Mouse (Mus musculus) liver, embryonic 15.5 days (tissue): ENCODE data around the gene Gbp2. TPM values are rescaled to one million over a fixed set of nuclear protein-coding genes. Genes with fewer than 3 reads are reported as not detected.
A peak's percentile ranks its signal among the peaks of the same experiment; 100 is the strongest.

Experiments
- ATAC-seq: fragments of 200-750 bp; cut with Nextera tagmentation; 2 replicates; pipeline ENCODE4 v1.8.0; 2017; ENCODE audit warnings: moderate number of reproducible peaks, mild to moderate bottlenecking, moderate library complexity; ENCODE audit not compliant: insufficient read depth
- H3K27ac ChIP-seq: fragments of 300-500 bp; sonication (generic); replicated peaks from 2 replicates; pipeline ENCODE4 v1.5.1; 2015; ENCODE audit warnings: mild to moderate bottlenecking, inconsistent platforms
- H3K27me3 ChIP-seq: fragments of 300-500 bp; sonication (generic); 2 replicates; pipeline ENCODE4 v1.6.1; 2015; ENCODE audit warnings: mild to moderate bottlenecking, inconsistent platforms
- H3K36me3 ChIP-seq: fragments of 300-500 bp; sonication (generic); replicated peaks from 2 replicates; pipeline ENCODE4 v1.6.1; 2015; ENCODE audit warnings: moderate library complexity, mild to moderate bottlenecking, inconsistent platforms
- H3K4me1 ChIP-seq: fragments of 300-500 bp; sonication (generic); replicated peaks from 2 replicates; pipeline ENCODE4 v1.6.1; 2015; ENCODE audit warnings: inconsistent platforms
- H3K4me2 ChIP-seq: fragments of 300-500 bp; sonication (generic); 2 replicates; pipeline ENCODE4 v1.6.1; 2015; ENCODE audit warnings: moderate library complexity, mild to moderate bottlenecking, inconsistent platforms
- H3K4me3 ChIP-seq: fragments of 300-500 bp; sonication (generic); replicated peaks from 2 replicates; pipeline ENCODE4 v1.5.1; 2015; ENCODE audit warnings: mild to moderate bottlenecking, inconsistent platforms
- H3K9ac ChIP-seq: fragments of 300-500 bp; sonication (generic); 2 replicates; pipeline ENCODE4 v1.6.1; 2015; ENCODE audit warnings: moderate library complexity, mild to moderate bottlenecking, inconsistent platforms
- H3K9me3 ChIP-seq: fragments of 300-500 bp; sonication (generic); replicated peaks from 2 replicates; pipeline ENCODE4 v1.6.1; 2016; ENCODE audit warnings: inconsistent platforms
- WGBS: fragments of 180-500 bp; shearing (Covaris S2); methylation state at CpG from one replicate; pipeline ENCODE4 v1.1.7; 2015; ENCODE audit warnings: mixed read lengths; ENCODE audit not compliant: insufficient replicate concordance; 5-methylcytosine and 5-hydroxymethylcytosine counted together
- polyA plus RNA-seq: library from polyadenylated mRNA; unstranded; fragments of >200 nt; fragmentation: Nextera tagmentation; extraction: Ambion mirVana; gene quantifications from 2 replicates; pipeline ENCODE4 v1.2.1, GENCODE M21; 2015

Gbp2 gene
- polyA plus RNA-seq, result 2.3 and 2.7 TPM in 2 replicates

DNA sequence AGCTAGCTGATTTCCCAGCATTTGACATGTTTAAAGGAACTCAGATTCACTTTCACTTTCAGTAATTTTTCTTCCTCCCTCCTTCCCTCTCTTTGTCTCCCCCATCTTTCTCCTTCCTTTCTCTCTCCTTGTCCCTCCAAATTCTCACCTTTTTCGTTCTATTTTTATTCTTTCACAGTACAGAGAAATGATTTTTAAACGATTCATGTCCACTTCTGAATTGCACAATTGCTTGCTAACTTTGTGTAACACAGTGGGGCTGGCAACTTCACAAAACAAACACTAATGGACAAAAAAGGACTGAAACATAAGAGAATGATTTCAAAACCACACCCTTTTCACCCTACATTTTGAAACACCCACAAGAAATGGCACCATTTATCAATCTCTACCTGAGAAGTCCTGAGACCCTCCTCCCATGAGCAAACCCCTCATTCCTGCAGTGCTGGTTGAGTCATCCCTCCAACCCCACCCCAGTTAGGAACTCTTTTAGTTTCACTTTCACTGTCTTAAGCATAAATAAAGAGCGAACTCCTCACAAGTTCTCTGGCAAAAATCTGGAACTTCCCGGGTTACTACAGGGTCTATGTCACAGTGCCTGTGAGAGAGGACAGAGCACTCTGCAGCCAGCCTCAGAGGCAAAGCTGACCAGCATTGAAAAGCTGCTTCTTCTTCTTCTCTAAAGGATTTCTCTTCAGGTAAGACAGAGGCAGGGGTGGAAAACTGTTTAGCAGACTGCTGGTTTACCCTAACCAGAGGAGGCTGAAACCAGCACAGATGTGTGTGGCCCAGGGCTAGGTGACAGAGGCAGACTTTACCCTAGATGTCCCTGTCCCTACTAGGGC, at the start of gene Gbp2:
Gbp2 (plus strand) TSS at position 492 of the 845 bp plus-strand sequence.
- H3K4me2 ChIP-seq, result peak within 1 kb of the TSS; percentile 57
- H3K27ac ChIP-seq, result peak within 1 kb of the TSS; percentile 45; the same call in 1 of the 2 replicates
- WGBS, result 18% methylated on average over 4 of the region's 4 CpGs
- peak within 1 kb of the TSS; percentile 43 for H3K4me3 ChIP-seq
- H3K36me3 ChIP-seq, result no peaks in the 10 kb centered on the region
- peak; percentile 12; the same call in 1 of the 2 replicates for ATAC-seq
- H3K9me3 ChIP-seq, result no peaks in the 10 kb centered on the region
- no peaks in the 10 kb centered on the region for H3K27me3 ChIP-seq
- no peak within 1 kb of the TSS for H3K9ac ChIP-seq
- no peaks in the 10 kb centered on the region for H3K4me1 ChIP-seq

GRCm38 (mm10) chr3:142570738-142571137, 49.7 kb upstream of the Gbp2 start:
- Histone ChIP-seq H3K27ac (no peak overlapping the region), H3K36me3 (no peaks in the 10 kb centered on the region), H3K4me2 (no peak overlapping the region), H3K4me3 (no peak overlapping the region), H3K9me3 (no peaks in the 10 kb centered on the region), H3K27me3 (no peaks in the 10 kb centered on the region), H3K4me1 (no peaks in the 10 kb centered on the region), H3K9ac (no peak overlapping the region)
- no peak for ATAC-seq
- WGBS, result 58% methylated on average over 4 of the region's 4 CpGs

DNA sequence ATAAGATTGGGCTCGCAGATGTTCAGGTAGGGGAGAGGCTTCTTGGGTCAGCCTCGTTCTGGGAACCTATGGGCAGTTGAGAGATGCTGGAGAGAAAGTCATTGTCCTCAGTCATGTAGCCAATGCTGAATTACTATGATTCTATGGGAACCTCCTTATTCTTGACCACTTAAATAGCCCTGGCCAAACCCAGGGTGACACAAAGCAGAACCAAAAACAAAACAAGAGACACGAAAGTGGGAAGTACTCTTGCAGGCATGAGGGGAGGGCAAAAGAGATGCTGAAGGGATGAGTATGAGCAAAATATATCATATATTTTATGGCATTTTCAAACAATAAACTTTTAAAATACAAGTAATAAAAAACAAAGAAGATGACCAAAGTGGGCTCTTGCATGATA, 43.3 kb upstream of the Gbp2 start:
- no peak for ATAC-seq
- Histone ChIP-seq H3K9me3 (no peaks in the 10 kb centered on the region), H3K4me3 (no peak overlapping the region), H3K27ac (no peak overlapping the region), H3K4me1 (no peaks in the 10 kb centered on the region), H3K27me3 (no peaks in the 10 kb centered on the region), H3K36me3 (no peaks in the 10 kb centered on the region), H3K9ac (no peak overlapping the region), H3K4me2 (no peak overlapping the region)
- 44% methylated on average over 3 of the region's 3 CpGs for WGBS

DNA sequence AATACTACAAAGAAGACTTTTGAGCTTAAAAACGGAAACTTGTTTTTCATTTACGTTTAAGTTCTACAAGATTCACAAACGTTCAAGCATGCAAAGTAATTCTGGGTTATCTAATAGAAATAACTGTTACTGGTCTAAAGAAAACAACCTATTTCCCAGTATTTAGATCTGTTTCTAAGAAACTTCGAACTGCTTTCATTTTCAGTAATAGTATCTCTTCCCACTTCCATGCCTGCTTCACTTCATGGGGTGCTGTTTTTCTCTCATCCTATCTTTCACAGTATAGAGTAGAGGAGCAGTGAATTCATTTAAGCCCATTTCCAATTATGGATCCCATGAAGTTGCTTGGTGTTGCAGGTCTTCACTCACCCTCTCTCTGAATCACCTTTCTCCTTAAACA, 42.1 kb upstream of the Gbp2 start:
- no peak for ATAC-seq
- Histone ChIP-seq H3K27me3 (no peaks in the 10 kb centered on the region), H3K27ac (no peak overlapping the region), H3K4me3 (no peak overlapping the region), H3K9ac (no peak overlapping the region), H3K9me3 (no peaks in the 10 kb centered on the region), H3K36me3 (no peaks in the 10 kb centered on the region), H3K4me2 (no peak overlapping the region), H3K4me1 (no peaks in the 10 kb centered on the region)
- 54% methylated on average over 4 of the region's 4 CpGs for WGBS

DNA sequence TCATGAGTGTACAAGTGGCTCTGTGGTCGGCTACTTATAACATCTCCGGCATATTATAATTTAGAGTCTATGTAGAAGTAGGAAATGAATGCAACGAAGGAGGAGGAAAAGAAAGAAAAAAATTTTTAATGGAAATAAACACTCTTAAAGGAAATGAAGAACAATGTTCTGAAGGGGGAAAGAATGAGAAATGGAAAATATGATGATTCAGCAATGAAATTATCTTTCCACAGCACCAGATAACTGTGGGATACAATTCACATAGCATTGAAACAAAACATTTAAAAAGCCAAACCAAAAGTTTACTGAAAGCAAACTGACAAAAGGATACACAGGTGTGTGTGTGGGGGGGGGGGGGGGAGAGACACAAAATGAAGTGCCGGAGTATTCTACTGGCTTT, 37.3 kb upstream of the Gbp2 start:
- no peak for ATAC-seq
- Histone ChIP-seq H3K9me3 (no peaks in the 10 kb centered on the region), H3K27ac (no peak overlapping the region), H3K4me1 (no peaks in the 10 kb centered on the region), H3K4me3 (no peak overlapping the region), H3K9ac (no peak overlapping the region), H3K27me3 (no peaks in the 10 kb centered on the region), H3K36me3 (no peaks in the 10 kb centered on the region), H3K4me2 (no peak overlapping the region)
- WGBS, result 76% methylated on average over 4 of the region's 4 CpGs

- H3K27me3 ChIP-seq, result no peaks in the 10 kb centered on the region
- no peak overlapping the region for H3K27ac ChIP-seq
- ATAC-seq, result no peak
- no peaks in the 10 kb centered on the region for H3K4me1 ChIP-seq
- no peak overlapping the region for H3K4me3 ChIP-seq
- no peaks in the 10 kb centered on the region for H3K9me3 ChIP-seq
- no peaks in the 10 kb centered on the region for H3K36me3 ChIP-seq
- no peak overlapping the region for H3K9ac ChIP-seq
- H3K4me2 ChIP-seq, result no peak overlapping the region
These were observed 33.0 kb upstream of the Gbp2 start for GRCm38 (mm10) chr3:142587386-142587785.

- H3K4me2 ChIP-seq, result no peak overlapping the region
- H3K4me3 ChIP-seq, result no peak overlapping the region
- no peaks in the 10 kb centered on the region for H3K36me3 ChIP-seq
- no peak overlapping the region for H3K27ac ChIP-seq
- no peak overlapping the region for H3K9ac ChIP-seq
- ATAC-seq, result no peak
- H3K27me3 ChIP-seq, result no peaks in the 10 kb centered on the region
- H3K9me3 ChIP-seq, result no peaks in the 10 kb centered on the region
- 48% methylated on average over 2 of the region's 2 CpGs for WGBS
- H3K4me1 ChIP-seq, result no peaks in the 10 kb centered on the region
These were observed 31.5 kb upstream of the Gbp2 start for GRCm38 (mm10) chr3:142588888-142589287.

DNA sequence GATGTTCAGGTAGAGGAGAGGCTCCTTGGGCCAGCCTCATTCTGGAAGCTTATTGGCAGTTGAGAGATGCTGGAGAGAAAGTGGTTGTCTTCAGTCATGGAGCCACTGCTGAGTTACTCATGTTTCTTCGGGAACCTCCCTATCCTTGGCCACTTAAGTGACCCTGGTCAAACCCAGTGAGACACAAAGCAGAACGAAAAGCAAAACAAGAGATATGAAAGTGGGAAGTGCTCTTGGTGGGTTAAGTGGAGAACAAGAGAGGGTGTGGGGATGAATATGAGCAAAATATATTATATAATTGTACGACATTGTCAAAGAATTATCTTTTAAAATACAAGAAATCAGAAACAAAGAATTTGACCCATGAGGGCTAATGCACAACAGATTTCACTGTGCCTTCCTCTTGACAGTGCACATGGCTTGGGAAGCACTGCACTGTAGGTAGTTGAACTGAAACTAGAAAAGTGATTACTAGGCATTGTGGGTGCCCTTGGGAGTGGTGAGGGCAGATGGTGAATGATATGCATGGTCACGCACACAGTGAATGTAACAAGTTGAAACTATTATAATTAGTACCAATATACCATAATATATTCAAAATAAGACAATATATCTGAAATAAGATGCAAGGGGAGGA, 29.9 kb upstream of the Gbp2 start:
- Histone ChIP-seq H3K27ac (no peak overlapping the region), H3K4me1 (no peaks in the 10 kb centered on the region), H3K36me3 (no peaks in the 10 kb centered on the region), H3K4me3 (no peak overlapping the region), H3K27me3 (no peaks in the 10 kb centered on the region), H3K9me3 (no peaks in the 10 kb centered on the region), H3K9ac (no peak overlapping the region), H3K4me2 (no peak overlapping the region)
- WGBS, result 51% methylated on average over 4 of the region's 4 CpGs
- no peak for ATAC-seq

DNA sequence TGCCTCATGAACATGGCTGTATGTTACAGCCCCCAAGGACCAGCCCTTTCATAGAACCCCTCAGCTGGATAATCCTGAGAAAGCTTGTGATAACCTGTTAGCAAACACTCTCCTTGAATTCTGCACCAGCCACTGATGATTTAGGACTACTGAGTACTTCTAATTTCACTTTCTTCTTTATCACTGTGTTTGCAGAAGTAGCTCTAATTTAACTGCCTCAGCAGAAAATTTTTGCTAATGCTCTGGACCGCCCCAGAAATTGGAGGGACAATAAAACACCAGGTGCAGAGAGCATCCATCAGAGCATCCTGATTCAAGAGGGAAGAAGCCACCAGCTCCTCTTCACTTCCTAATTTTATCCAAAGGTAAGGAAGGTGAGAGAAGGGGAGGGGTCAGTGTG, 25.9 kb upstream of the Gbp2 start, which contains the start of gene Gbp2b:
Gbp2b (plus strand) TSS at position 301 of the 400 bp plus-strand sequence.
- no peak within 1 kb of the TSS for H3K4me3 ChIP-seq
- 73% methylated on average over 1 of the region's 1 CpGs for WGBS
- H3K9ac ChIP-seq, result no peak within 1 kb of the TSS
- H3K4me2 ChIP-seq, result no peak within 1 kb of the TSS
- H3K4me1 ChIP-seq, result no peaks in the 10 kb centered on the region
- ATAC-seq, result no peak
- no peak within 1 kb of the TSS for H3K27ac ChIP-seq
- no peaks in the 10 kb centered on the region for H3K9me3 ChIP-seq
- H3K27me3 ChIP-seq, result no peaks in the 10 kb centered on the region
- H3K36me3 ChIP-seq, result no peaks in the 10 kb centered on the region

DNA sequence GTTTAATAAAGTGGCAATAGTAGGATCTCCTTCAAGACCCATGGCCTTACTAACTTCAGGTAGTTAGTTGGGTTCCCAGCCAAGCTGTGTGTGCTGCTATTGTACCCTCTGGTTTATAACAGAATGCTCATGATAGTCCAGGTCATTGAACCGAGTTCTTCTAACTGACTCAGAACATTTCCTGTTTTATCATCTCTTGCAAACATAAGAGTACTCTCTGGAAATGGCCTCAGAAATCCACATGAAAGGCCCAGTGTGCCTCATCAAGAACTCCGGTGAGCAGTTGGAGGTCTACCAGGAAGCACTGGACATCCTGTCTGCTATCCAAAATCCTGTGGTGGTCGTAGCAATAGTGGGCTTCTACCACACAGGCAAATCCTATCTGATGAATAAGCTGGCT, 22.5 kb upstream of the Gbp2 start:
- no peaks in the 10 kb centered on the region for H3K27me3 ChIP-seq
- WGBS, result 43% methylated on average over 3 of the region's 3 CpGs
- no peaks in the 10 kb centered on the region for H3K36me3 ChIP-seq
- H3K4me1 ChIP-seq, result no peaks in the 10 kb centered on the region
- H3K27ac ChIP-seq, result no peak overlapping the region
- no peak overlapping the region for H3K4me2 ChIP-seq
- H3K4me3 ChIP-seq, result no peak overlapping the region
- ATAC-seq, result no peak
- no peaks in the 10 kb centered on the region for H3K9me3 ChIP-seq
- H3K9ac ChIP-seq, result no peak overlapping the region

GRCm38 (mm10) chr3:142601675-142602074, 18.7 kb upstream of the Gbp2 start:
- H3K9ac ChIP-seq, result no peak overlapping the region
- ATAC-seq, result no peak
- no peak overlapping the region for H3K27ac ChIP-seq
- H3K4me2 ChIP-seq, result no peak overlapping the region
- H3K4me3 ChIP-seq, result no peak overlapping the region
- H3K36me3 ChIP-seq, result no peaks in the 10 kb centered on the region
- H3K9me3 ChIP-seq, result no peaks in the 10 kb centered on the region
- H3K27me3 ChIP-seq, result no peaks in the 10 kb centered on the region
- H3K4me1 ChIP-seq, result no peaks in the 10 kb centered on the region
